Mouse (Mus musculus) embryonic stem cell, embryonic (primary cell): ENCODE results near the gene Rhox7a.
"Not testable (repeated sequence)": the region's sequence is repeated elsewhere in the genome, so short reads cannot be mapped to it uniquely, and the experiment has no call there.

Experiments
- CTCF ChIA-PET, 4 experiments: fragments of 300-600 bp in 2 of 4; fragments of 350-600 bp in 2 of 4; sonication (Branson Sonifier 250); formaldehyde crosslinking; loops; one replicate each; lab custom pipeline; 2022; ENCODE audit warnings: inconsistent platforms in 2 of 4; lab: Charles Lee
- POLR2A ChIA-PET, 4 experiments: fragments of 300-600 bp in 2 of 4; fragments of 350-600 bp in 2 of 4; sonication (Branson Sonifier 250); formaldehyde crosslinking; loops; one replicate each; lab custom pipeline; 2022; ENCODE audit warnings: antibody characterized with exemption in 4 of 4, inconsistent platforms in 1 of 4; lab: Charles Lee

Rhox7a gene

GRCm38 (mm10) chrX:37831386-37831785, at the start of gene Rhox7a:
Gene Rhox7a, plus strand, starts transcription at chrX:37831686.
- CTCF ChIA-PET: not testable (repeated sequence)

GRCm38 (mm10) chrX:37807286-37808080, 24.0 kb upstream of the Rhox7a start:
- POLR2A ChIA-PET: interaction anchor here in 3 of 4 experiments (0.6 to 1.7 kb wide), 3 partner anchors 53 to 1973 kb away, joined by 3 to 8 read pairs (median 4); no protein-coding TSS in a partner anchor

More at GRCm38 (mm10) chrX:37831386-37831785, at the start of gene Rhox7a:
- POLR2A ChIA-PET: not testable (repeated sequence)

GRCm38 (mm10) chrX:37809396-37809795, 22.1 kb upstream of the Rhox7a start:
- ChIA-PET CTCF (no interaction called here), POLR2A (no interaction called here)

More at GRCm38 (mm10) chrX:37807286-37808080, 24.0 kb upstream of the Rhox7a start:
- CTCF ChIA-PET: interaction anchor here in 2 of 4 experiments (0.6 to 1.2 kb wide), 2 partner anchors 53 to 443 kb away, joined by 3 to 5 read pairs; no protein-coding TSS in a partner anchor

GRCm38 (mm10) chrX:37811179-37811578, 20.3 kb upstream of the Rhox7a start:
- CTCF ChIA-PET: no interaction called here
- POLR2A ChIA-PET: no interaction called here

GRCm38 (mm10) chrX:37815665-37816064, 15.8 kb upstream of the Rhox7a start:
- CTCF ChIA-PET: interaction anchor here in 2 of 4 experiments (0.7 to 1.6 kb wide), 4 partner anchors 62 to 100 kb away, joined by 3 to 5 read pairs (median 4); no protein-coding TSS in a partner anchor
- POLR2A ChIA-PET: no interaction called here

GRCm38 (mm10) chrX:37826610-37827009, 4.9 kb upstream of the Rhox7a start, which contains the start of gene Rhox6:
Gene Rhox6, plus strand, starts transcription at chrX:37826910.
- CTCF ChIA-PET, POLR2A ChIA-PET: not testable (repeated sequence)

- ChIA-PET CTCF (no interaction called here), POLR2A (no interaction called here)
These were observed 40.2 kb downstream of the Rhox7a start for GRCm38 (mm10) chrX:37871641-37872040.

GRCm38 (mm10) chrX:37878844-37879243, 47.4 kb downstream of the Rhox7a start, which contains the start of gene Rhox8:
Gene Rhox8, minus strand, starts transcription at chrX:37878944.
- POLR2A ChIA-PET: no interaction called here

More at GRCm38 (mm10) chrX:37878844-37879243, 47.4 kb downstream of the Rhox7a start, which contains the start of gene Rhox8:
- CTCF ChIA-PET: no interaction called here
